Mouse (Mus musculus) embryonic facial prominence, embryonic 14.5 days (tissue): ENCODE data around the gene Abcc2. TPM values are rescaled to one million over a fixed set of nuclear protein-coding genes. Genes with fewer than 3 reads are reported as not detected.

ENCODE experiments used
- ATAC-seq: fragments of 200-750 bp; cut with Nextera tagmentation; 2 replicates; pipeline ENCODE4 v1.8.0; 2017; ENCODE audit warnings: low read depth, moderate number of reproducible peaks, moderate TSS enrichment
- DNase-seq: peaks from one replicate; pipeline ENCODE4 v3.0.0-alpha.2; 2015; ENCODE audit warnings: low spot score
- H3K27ac ChIP-seq: fragments of 300-500 bp; sonication (generic); replicated peaks from 2 replicates; pipeline ENCODE4 v1.5.1; 2014; ENCODE audit warnings: low read depth, mild to moderate bottlenecking, low read length, moderate library complexity
- H3K27me3 ChIP-seq: fragments of 300-500 bp; sonication (generic); replicated peaks from 2 replicates; pipeline ENCODE4 v1.6.1; 2014; ENCODE audit warnings: low read length; ENCODE audit not compliant: control insufficient read depth, insufficient read depth
- H3K36me3 ChIP-seq: fragments of 300-500 bp; sonication (generic); 2 replicates; pipeline ENCODE4 v1.6.1; 2014; ENCODE audit warnings: low read length, mixed read lengths; ENCODE audit not compliant: control insufficient read depth, insufficient read depth
- H3K4me1 ChIP-seq: fragments of 300-500 bp; sonication (generic); 2 replicates; pipeline ENCODE4 v1.6.1; 2014; ENCODE audit warnings: antibody characterized with exemption, low read length; ENCODE audit not compliant: control insufficient read depth, insufficient read depth
- H3K4me2 ChIP-seq: fragments of 300-500 bp; sonication (generic); 2 replicates; pipeline ENCODE4 v1.6.1; 2014; ENCODE audit warnings: low read depth, mild to moderate bottlenecking, low read length, moderate library complexity, mixed read lengths
- H3K4me3 ChIP-seq: fragments of 300-500 bp; sonication (generic); 2 replicates; pipeline ENCODE4 v1.5.1; 2014; ENCODE audit warnings: low read depth, mild to moderate bottlenecking, low read length
- H3K9ac ChIP-seq: fragments of 300-500 bp; sonication (generic); 2 replicates; pipeline ENCODE4 v1.6.1; 2014; ENCODE audit warnings: low read depth, mild to moderate bottlenecking, low read length, moderate library complexity, mixed read lengths
- H3K9me3 ChIP-seq: fragments of 300-500 bp; sonication (generic); 2 replicates; pipeline ENCODE4 v1.6.1; 2016; ENCODE audit warnings: low read length; ENCODE audit not compliant: control insufficient read depth
- WGBS: fragments of 180-500 bp; shearing (Covaris S2); extraction: QIAGEN DNeasy Blood & Tissue Kit; methylation state at CpG from one replicate; pipeline ENCODE4 v1.1.7; 2014; 5-methylcytosine and 5-hydroxymethylcytosine counted together
- polyA plus RNA-seq: library from polyadenylated mRNA; unstranded; fragments of >200 nt; fragmentation: Nextera tagmentation; extraction: Ambion mirVana; gene quantifications from 2 replicates; pipeline ENCODE4 v1.2.1, GENCODE M21; 2014

Abcc2 gene
- polyA plus RNA-seq, 1 experiment from 2014 or later, result 0.07 TPM

DNA sequence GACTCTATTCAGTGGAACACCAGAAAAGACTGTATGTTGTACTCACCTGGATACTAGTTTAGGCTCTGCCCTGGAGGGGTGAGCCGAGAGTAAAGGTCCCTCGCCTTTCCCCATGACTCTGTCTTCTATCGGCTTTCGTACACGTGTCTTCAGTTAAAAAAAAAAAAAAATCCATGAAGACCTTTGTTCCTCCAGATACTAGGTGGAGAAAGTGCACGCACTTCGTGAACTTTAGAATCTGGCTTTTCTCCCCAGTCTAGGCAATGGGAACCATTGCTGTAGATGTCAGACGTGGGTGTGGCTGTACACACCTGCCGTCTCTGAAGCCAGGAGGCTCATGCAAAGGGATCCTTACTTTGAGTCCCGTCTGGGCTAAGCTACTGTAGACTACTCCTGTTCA is 31.3 kb downstream of the Abcc2 start:
- Histone ChIP-seq H3K4me2 (no peak overlapping the region), H3K4me1 (0 out of 2 replicates have a peak, but pooled peaks cover 5% of the 10 kb centered on the region)
- 83% methylated on average over 10 of the region's 10 CpGs for WGBS

DNA sequence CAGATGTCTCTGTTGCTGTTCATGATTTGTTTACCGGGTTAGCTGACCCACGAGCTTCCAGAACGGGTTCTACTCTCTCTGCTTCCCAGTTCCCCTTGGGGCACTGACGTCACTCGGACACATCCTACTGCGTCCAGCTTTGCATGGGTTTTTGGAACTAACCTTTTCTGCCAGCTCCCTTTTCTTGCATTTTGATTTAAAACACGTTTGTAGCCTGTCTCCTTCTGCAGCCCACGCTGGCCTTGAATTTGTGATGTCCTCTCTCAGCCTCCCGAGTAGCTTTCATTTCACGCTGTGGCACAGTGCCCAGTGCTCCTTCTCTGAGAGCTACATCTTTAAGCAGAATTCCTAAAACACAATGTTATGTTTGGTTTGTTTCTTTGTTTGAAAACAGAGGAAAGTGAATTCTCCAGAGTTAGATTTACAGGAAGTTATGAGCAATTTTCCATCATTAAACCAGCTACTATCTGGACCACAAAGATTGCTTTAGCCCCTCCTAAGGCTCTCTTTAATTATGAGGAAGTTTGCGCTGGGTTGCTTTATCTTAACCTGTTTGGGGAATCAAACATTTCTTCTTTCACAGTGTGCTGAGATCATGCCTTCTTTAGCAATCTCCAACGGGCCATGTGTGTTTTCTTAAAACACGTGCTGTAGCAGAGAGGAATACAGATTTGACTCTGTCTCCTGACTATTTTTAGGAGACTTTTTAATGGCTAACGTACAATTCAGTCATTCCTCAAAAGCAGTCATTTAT is 33.8 kb downstream of the Abcc2 start:
- H3K36me3 ChIP-seq, result no peaks in the 10 kb centered on the region
- H3K27me3 ChIP-seq, result no peaks in the 10 kb centered on the region
- H3K9ac ChIP-seq, result 0 out of 2 replicates have a peak overlapping the region, but pooled peaks have one; percentile 12
- no peaks in the 10 kb centered on the region for H3K9me3 ChIP-seq
- peak; percentile 50 for DNase-seq
- H3K4me1 ChIP-seq, result 0 out of 2 replicates have a peak, but pooled peaks cover 5% of the 10 kb centered on the region
- H3K4me3 ChIP-seq, result peak overlapping the region; percentile 6; the same call in 1 of the 2 replicates
- WGBS, result 52% methylated on average over 14 of the region's 14 CpGs
- peak overlapping the region; percentile 44 for H3K27ac ChIP-seq
- no peak for ATAC-seq
- H3K4me2 ChIP-seq, result peak overlapping the region; percentile 33; the same call in 1 of the 2 replicates

More for the DNA sequence above, 31.3 kb downstream of the Abcc2 start:
- Histone ChIP-seq H3K9me3 (no peaks in the 10 kb centered on the region), H3K9ac (no peak overlapping the region), H3K36me3 (no peaks in the 10 kb centered on the region), H3K4me3 (no peak overlapping the region), H3K27ac (no peak overlapping the region), H3K27me3 (no peaks in the 10 kb centered on the region)
- no peak for DNase-seq
- ATAC-seq, result no peak

DNA sequence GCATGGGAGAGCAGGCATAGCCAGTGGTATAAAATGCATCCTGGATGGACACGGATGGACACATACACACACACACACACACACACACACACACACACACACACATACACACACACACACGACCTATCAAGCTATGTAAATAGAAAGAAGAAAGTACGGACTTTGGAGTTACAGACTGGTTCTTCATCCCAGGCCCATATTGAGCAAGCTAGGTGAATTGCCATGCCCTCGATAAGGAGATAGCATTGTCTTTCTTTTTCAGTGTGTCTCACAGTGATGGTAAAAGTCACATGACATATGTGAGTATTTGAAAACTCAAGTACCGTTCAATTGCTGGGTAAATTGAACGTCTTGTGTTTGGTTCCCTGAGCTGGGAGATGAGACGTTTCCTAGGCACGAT is 44.9 kb downstream of the Abcc2 start:
- Histone ChIP-seq H3K9ac (no peak overlapping the region), H3K4me2 (no peak overlapping the region), H3K27ac (no peak overlapping the region), H3K9me3 (no peaks in the 10 kb centered on the region), H3K27me3 (no peaks in the 10 kb centered on the region), H3K36me3 (no peaks in the 10 kb centered on the region), H3K4me3 (no peak overlapping the region), H3K4me1 (no peaks in the 10 kb centered on the region)
- WGBS, result 74% methylated on average over 8 of the region's 8 CpGs
- no peak for DNase-seq
- no peak for ATAC-seq

DNA sequence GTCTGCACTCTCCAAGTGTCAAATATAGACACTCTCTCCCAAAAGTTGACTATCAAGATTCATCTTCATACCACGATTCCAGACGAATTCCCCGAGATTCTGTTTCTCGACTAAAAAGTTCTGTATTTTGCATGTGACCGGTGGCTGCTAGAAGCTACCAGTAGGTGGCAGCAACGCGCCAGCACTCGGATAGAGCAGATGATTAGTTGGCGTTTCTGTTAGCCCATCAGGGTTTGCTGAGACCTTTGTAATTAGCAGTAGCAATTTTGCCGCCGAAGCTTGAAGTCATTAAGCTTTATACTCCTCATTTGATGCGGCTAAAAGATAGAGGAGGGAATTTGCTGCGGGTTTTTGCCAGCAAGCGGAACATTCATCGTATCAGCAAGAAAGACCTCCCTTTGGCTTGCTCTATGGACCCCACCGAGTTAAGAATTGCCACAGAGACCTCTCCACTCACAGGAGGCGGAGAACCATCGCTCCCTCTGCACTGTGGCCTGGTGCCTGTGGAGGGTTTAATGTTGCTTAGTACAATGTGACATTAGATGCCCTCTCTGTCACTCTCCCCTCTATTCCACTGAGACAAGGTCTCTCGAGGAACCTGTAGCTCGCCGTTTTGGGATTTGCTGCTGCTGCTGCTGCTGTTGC is 50.6 kb downstream of the Abcc2 start:
- H3K4me2 ChIP-seq, result peak overlapping the region; percentile 40; the same call in 1 of the 2 replicates
- H3K4me1 ChIP-seq, result no peaks in the 10 kb centered on the region
- H3K9me3 ChIP-seq, result no peaks in the 10 kb centered on the region
- WGBS, result 25% methylated on average over 21 of the region's 21 CpGs
- H3K27me3 ChIP-seq, result no peaks in the 10 kb centered on the region; the same call in 1 of the 2 replicates
- no peaks in the 10 kb centered on the region for H3K36me3 ChIP-seq
- no peak overlapping the region for H3K9ac ChIP-seq
- no peak overlapping the region for H3K4me3 ChIP-seq
- DNase-seq (peak; percentile 70), ATAC-seq (no peak)
- no peak overlapping the region for H3K27ac ChIP-seq

DNA sequence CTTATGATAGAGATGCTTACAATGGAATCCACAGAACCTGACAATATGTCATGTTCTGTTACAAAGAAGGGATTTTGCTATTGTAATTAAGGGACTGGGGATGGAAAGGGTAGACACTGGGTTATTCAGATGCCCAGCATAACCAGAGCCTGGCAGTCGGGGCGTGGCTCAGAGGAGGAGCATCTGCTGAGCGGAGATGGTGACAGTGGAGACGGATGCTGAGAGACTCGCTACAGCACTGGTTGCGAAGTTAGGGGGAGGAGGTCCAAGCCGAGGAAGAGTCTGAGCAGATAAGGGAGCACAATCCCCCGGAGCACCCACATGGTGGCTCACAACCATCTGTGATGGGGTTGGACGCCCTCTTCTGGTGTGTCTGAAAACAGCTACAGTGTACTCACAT is 61.2 kb downstream of the Abcc2 start:
- no peak for ATAC-seq
- Histone ChIP-seq H3K4me3 (no peak overlapping the region), H3K4me2 (no peak overlapping the region), H3K36me3 (peaks cover 22% of the 10 kb centered on the region), H3K27ac (no peak overlapping the region), H3K27me3 (no peaks in the 10 kb centered on the region), H3K9ac (no peak overlapping the region), H3K4me1 (peaks cover 3% of the 10 kb centered on the region; the same call in 1 of the 2 replicates), H3K9me3 (no peaks in the 10 kb centered on the region)
- no peak for DNase-seq
- 87% methylated on average over 9 of the region's 9 CpGs for WGBS

DNA sequence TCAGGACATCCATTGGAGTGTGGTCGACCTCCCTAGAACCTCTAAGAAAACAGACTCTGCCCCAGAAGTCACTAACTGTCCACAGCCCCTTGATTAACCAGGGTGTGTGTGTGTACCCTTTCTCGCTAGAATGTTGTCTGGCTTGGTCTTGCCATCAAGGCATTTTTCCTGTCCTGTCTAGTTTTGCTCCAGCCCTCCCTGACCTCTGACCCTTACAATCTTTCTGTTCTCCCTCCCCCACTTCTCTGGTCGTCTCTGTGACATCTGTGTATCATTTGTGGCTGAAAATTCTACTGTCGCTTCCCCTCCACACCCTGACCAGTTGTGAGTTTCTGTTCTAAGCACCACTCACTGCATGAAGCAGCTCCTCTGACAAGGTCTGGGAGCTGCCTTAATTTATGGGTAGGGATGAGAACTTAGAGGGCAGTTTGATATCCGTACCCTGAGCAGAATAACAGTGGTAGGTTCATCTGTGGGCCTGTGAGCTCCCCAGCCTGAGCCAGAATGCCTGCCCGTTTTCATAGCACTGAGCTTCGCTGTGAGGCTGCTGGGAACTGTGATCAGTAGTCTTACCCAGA is 63.4 kb downstream of the Abcc2 start:
- Histone ChIP-seq H3K27me3 (no peaks in the 10 kb centered on the region), H3K9ac (no peak overlapping the region), H3K4me1 (peaks cover 3% of the 10 kb centered on the region; the same call in 1 of the 2 replicates), H3K36me3 (peaks cover 43% of the 10 kb centered on the region), H3K4me3 (no peak overlapping the region), H3K4me2 (no peak overlapping the region), H3K9me3 (no peaks in the 10 kb centered on the region), H3K27ac (no peak overlapping the region)
- WGBS, result 28% methylated on average over 7 of the region's 7 CpGs
- no peak for DNase-seq
- ATAC-seq, result no peak

DNA sequence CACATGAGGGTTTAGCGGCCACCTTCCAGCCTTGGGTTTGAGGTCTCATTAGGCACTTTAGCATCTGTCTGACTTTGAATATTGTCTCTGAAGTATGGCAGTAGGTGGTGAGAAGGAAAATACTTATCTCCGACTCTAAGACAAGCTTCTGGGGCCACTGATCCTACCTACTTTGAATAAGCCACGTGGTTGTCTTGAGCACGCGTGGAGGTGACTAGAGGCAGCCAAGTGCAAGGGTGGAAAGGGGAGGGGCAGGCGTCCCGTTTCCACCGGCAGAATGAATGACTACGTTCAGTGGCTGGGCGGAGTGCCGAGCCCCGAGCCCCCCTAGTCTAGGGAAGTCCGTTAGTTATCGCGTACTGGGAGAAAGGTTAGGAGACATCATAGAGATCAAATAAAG is 65.1 kb downstream of the Abcc2 start:
- DNase-seq, result no peak
- H3K9ac ChIP-seq, result no peak overlapping the region
- H3K36me3 ChIP-seq, result peaks cover 58% of the 10 kb centered on the region
- H3K4me2 ChIP-seq, result no peak overlapping the region
- no peaks in the 10 kb centered on the region for H3K9me3 ChIP-seq
- H3K4me3 ChIP-seq, result no peak overlapping the region
- H3K27ac ChIP-seq, result no peak overlapping the region
- H3K4me1 ChIP-seq, result peaks cover 3% of the 10 kb centered on the region; the same call in 1 of the 2 replicates
- ATAC-seq, result no peak
- 88% methylated on average over 15 of the region's 15 CpGs for WGBS
- H3K27me3 ChIP-seq, result no peaks in the 10 kb centered on the region

DNA sequence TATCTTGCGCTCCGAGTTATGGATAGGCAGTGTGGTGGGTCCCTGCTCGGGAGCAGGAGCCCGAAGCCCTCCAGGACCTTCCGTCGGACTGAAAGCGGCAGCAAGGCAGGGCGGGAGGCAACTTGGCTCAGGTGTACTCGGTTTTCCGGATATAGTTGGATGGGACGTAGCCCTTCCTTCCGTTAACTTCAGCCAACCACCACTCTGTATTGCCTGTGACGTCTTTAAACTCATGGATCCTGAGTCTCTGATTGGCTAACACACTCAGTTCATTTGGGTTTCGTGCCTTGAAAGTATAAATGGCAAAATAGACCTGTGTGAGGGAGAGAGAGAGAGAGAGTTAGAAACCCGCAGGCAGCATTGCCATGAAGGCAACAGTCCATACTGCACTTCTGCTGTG is 66.0 kb downstream of the Abcc2 start:
- Histone ChIP-seq H3K4me3 (no peak overlapping the region), H3K9ac (no peak overlapping the region), H3K27ac (no peak overlapping the region), H3K4me2 (no peak overlapping the region), H3K4me1 (peaks cover 3% of the 10 kb centered on the region; the same call in 1 of the 2 replicates), H3K9me3 (no peaks in the 10 kb centered on the region), H3K27me3 (no peaks in the 10 kb centered on the region), H3K36me3 (peaks cover 66% of the 10 kb centered on the region)
- no peak for DNase-seq
- 92% methylated on average over 15 of the region's 15 CpGs for WGBS
- ATAC-seq, result no peak
